Mouse (Mus musculus): ENCODE measurements at regions not wholly inside any gene's neighbourhood (a gene's known extent, or its start where the extent isn't known, plus 50 kb on each side); places are given as distances from the start of the nearest gene placed in this dataset.

- DNase-seq: no peak
Measured at GRCm38 (mm10) chr6:117118081-117118480, 50.3 kb upstream of the Cxcl12 start.
